Mouse (Mus musculus) stomach, postnatal 0 days (tissue): ENCODE results near the gene Tenm2. TPM values are rescaled to one million over a fixed set of nuclear protein-coding genes. Genes with fewer than 3 reads are reported as not detected.

Experiments used
- ATAC-seq: fragments of 200-750 bp; cut with Nextera tagmentation; 2 replicates; pipeline ENCODE4 v1.8.0; 2017; ENCODE audit not compliant: low FRiP score, low TSS enrichment
- DNase-seq: peaks from one replicate; pipeline ENCODE4 v3.0.0-alpha.2; 2016; ENCODE audit warnings: low spot score
- H3K27ac ChIP-seq: fragments of 300-500 bp; sonication (generic); replicated peaks from 2 replicates; pipeline ENCODE4 v1.5.1; 2014; ENCODE audit warnings: mild to moderate bottlenecking, control low read depth
- H3K27me3 ChIP-seq: fragments of 300-500 bp; sonication (generic); 2 replicates; pipeline ENCODE4 v1.6.1; 2014; ENCODE audit warnings: low read length; ENCODE audit not compliant: control insufficient read depth, insufficient read depth
- H3K36me3 ChIP-seq: fragments of 300-500 bp; sonication (generic); 2 replicates; pipeline ENCODE4 v1.6.1; 2014; ENCODE audit warnings: low read length, mixed read lengths; ENCODE audit not compliant: control insufficient read depth, insufficient read depth
- H3K4me1 ChIP-seq: fragments of 300-500 bp; sonication (generic); replicated peaks from 2 replicates; pipeline ENCODE4 v1.6.1; 2014; ENCODE audit warnings: antibody characterized with exemption; ENCODE audit not compliant: control insufficient read depth, insufficient read depth
- H3K4me2 ChIP-seq: fragments of 300-500 bp; sonication (generic); replicated peaks from 2 replicates; pipeline ENCODE4 v1.6.1; 2014; ENCODE audit warnings: low read depth, mild to moderate bottlenecking, control low read depth, moderate library complexity
- H3K4me3 ChIP-seq: fragments of 300-500 bp; sonication (generic); 2 replicates; pipeline ENCODE4 v1.5.1; 2014; ENCODE audit warnings: low read depth, low read length, control low read depth
- H3K9ac ChIP-seq: fragments of 300-500 bp; sonication (generic); 2 replicates; pipeline ENCODE4 v1.6.1; 2014; ENCODE audit warnings: mild to moderate bottlenecking, low read length, control low read depth, mixed read lengths
- H3K9me3 ChIP-seq: fragments of 300-500 bp; sonication (generic); 2 replicates; pipeline ENCODE4 v1.6.1; 2016; ENCODE audit warnings: low read length; ENCODE audit not compliant: control insufficient read depth
- CTCF ChIP-seq: IDR thresholded peaks from 2 replicates; pipeline ENCODE4 v1.5.1; 2016; ENCODE audit warnings: antibody characterized with exemption, low read depth, mild to moderate bottlenecking, moderate library complexity
- EP300 ChIP-seq: optimal IDR thresholded peaks from 2 replicates; pipeline ENCODE3; 2016; ENCODE audit warnings: antibody characterized with exemption
- WGBS: fragments of 180-500 bp; shearing (Covaris S2); extraction: QIAGEN DNeasy Blood & Tissue Kit; methylation state at CpG from one replicate; pipeline ENCODE4 v1.1.7; 2014; 5-methylcytosine and 5-hydroxymethylcytosine counted together
- polyA plus RNA-seq: library from polyadenylated mRNA; unstranded; fragments of >200 nt; fragmentation: Nextera tagmentation; extraction: Ambion mirVana; gene quantifications from 2 replicates; pipeline ENCODE4 v1.2.1, GENCODE M21; 2015

The Tenm2 gene
- polyA plus RNA-seq, 1 experiment from 2014 or later: 3.6 TPM

- ATAC-seq (no peak), DNase-seq (no peak)
- Histone ChIP-seq H3K4me2 (no peak overlapping the region), H3K4me3 (no peak overlapping the region), H3K27ac (no peak overlapping the region), H3K9ac (no peak overlapping the region), H3K4me1 (no peaks in the 10 kb centered on the region), H3K27me3 (no peaks in the 10 kb centered on the region), H3K36me3 (no peaks in the 10 kb centered on the region), H3K9me3 (no peaks in the 10 kb centered on the region)
- WGBS: 80% methylated on average over 16 of the region's 16 CpGs
- TF ChIP-seq CTCF: no peak
- TF ChIP-seq EP300: no peak
These were observed 1096.2 kb downstream of the Tenm2 start for GRCm38 (mm10) chr11:36139521-36139920.

DNA sequence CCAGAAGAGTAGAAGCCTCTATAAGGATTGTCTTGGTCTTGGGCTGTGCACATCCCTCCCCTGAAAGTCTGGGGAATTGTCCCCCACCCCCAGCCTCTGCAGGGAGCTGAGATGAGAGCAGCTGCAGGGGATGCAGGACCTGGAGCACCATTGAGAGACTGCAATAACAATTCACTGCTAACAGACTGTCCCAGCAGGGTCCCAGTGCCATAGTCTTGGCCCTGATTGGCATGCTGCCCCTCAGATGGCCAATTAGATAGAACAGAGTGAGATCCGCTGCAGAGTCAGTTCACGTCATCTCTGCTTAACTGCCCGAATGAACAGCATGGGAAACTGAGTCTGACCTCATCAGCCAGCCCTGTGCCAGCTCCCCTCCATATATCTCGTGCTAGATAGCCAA lies 1097.9 kb downstream of the Tenm2 start:
- TF ChIP-seq EP300: no peak
- TF ChIP-seq CTCF: no peak
- ATAC-seq: no peak
- Histone ChIP-seq H3K4me2 (no peak overlapping the region), H3K36me3 (no peaks in the 10 kb centered on the region), H3K9ac (no peak overlapping the region), H3K4me3 (no peak overlapping the region), H3K27ac (no peak overlapping the region), H3K27me3 (no peaks in the 10 kb centered on the region), H3K9me3 (no peaks in the 10 kb centered on the region), H3K4me1 (no peaks in the 10 kb centered on the region)
- WGBS: 83% methylated on average over 4 of the region's 4 CpGs
- no peak for DNase-seq

- Histone ChIP-seq H3K4me1 (no peaks in the 10 kb centered on the region), H3K4me3 (no peak overlapping the region), H3K27ac (no peak overlapping the region), H3K36me3 (no peaks in the 10 kb centered on the region), H3K27me3 (no peaks in the 10 kb centered on the region), H3K4me2 (no peak overlapping the region), H3K9ac (no peak overlapping the region), H3K9me3 (no peaks in the 10 kb centered on the region)
- TF ChIP-seq CTCF: no peak
- no peak for TF ChIP-seq EP300
- no peak for DNase-seq
- 78% methylated on average over 6 of the region's 6 CpGs for WGBS
- no peak for ATAC-seq
These were observed 1098.5 kb downstream of the Tenm2 start for GRCm38 (mm10) chr11:36137276-36137675.

- H3K4me2 ChIP-seq: no peak overlapping the region
- WGBS: 69% methylated on average over 9 of the region's 9 CpGs
- TF ChIP-seq CTCF (no peak), EP300 (no peak)
- H3K27ac ChIP-seq: no peak overlapping the region
- H3K27me3 ChIP-seq: no peaks in the 10 kb centered on the region
- H3K9ac ChIP-seq: no peak overlapping the region
- H3K9me3 ChIP-seq: no peaks in the 10 kb centered on the region
- DNase-seq: no peak
- no peak for ATAC-seq
- H3K36me3 ChIP-seq: no peaks in the 10 kb centered on the region
- H3K4me3 ChIP-seq: no peak overlapping the region
- H3K4me1 ChIP-seq: no peaks in the 10 kb centered on the region
These were observed 1101.1 kb downstream of the Tenm2 start for GRCm38 (mm10) chr11:36134645-36135044.

DNA sequence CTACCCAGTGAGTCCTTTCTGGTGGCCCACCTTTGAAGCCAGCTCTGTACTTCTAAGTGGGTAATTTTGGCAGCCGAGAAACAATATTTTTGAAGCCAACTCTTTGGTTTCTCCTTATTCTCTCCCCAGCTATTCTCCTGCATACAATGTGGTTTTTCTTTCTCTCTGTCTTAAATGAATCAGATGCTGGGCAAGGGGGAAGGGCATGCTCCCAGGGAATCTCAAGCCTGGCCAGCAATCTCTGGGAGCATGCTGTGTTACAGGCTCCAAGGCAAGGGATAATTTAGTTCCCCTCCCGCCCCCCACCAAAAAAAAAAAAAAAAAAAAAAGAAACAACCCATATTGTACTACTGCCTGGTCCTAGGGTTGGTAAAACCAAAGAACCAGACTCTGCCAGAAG lies 1112.5 kb downstream of the Tenm2 start:
- Histone ChIP-seq H3K4me2 (no peak overlapping the region), H3K4me3 (no peak overlapping the region), H3K27me3 (no peaks in the 10 kb centered on the region), H3K9me3 (no peaks in the 10 kb centered on the region), H3K4me1 (no peaks in the 10 kb centered on the region), H3K27ac (no peak overlapping the region), H3K36me3 (no peaks in the 10 kb centered on the region), H3K9ac (no peak overlapping the region)
- ATAC-seq (no peak), DNase-seq (no peak)
- no peak for TF ChIP-seq CTCF
- TF ChIP-seq EP300: no peak
- 81% methylated on average over 2 of the region's 2 CpGs for WGBS

DNA sequence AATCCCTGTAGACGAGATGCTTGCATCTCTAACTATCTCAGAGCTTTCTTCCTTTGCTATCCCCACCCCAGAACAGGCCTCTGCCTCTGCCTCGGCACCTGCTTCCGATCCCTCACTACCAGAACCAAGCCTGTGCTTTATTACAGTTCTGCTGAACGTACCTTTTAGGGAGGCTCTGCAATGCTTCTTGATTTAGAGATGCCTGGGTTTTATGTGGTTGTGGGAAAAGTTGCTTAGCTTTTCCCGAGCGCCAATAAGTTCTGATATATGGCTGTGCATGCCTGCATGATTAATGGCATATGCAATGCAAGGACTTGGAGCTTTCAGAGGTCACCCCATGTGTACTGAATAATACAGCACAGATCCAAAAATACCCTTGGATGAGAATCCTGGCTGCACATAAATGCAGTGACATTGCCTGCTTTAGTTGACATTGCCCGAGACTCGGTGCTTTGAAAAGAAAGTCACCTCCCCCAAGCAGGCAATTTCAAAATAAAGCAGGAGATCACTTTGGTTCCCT lies 1114.3 kb downstream of the Tenm2 start:
- no peaks in the 10 kb centered on the region for H3K4me1 ChIP-seq
- H3K27me3 ChIP-seq: no peaks in the 10 kb centered on the region
- no peaks in the 10 kb centered on the region for H3K9me3 ChIP-seq
- no peak for DNase-seq
- WGBS: 61% methylated on average over 8 of the region's 8 CpGs
- ATAC-seq: no peak
- H3K27ac ChIP-seq: no peak overlapping the region
- H3K4me2 ChIP-seq: no peak overlapping the region
- no peak overlapping the region for H3K9ac ChIP-seq
- no peak for TF ChIP-seq EP300
- no peaks in the 10 kb centered on the region for H3K36me3 ChIP-seq
- H3K4me3 ChIP-seq: no peak overlapping the region
